Mouse (Mus musculus): ENCODE measurements around the gene Tmem235. TPM values are rescaled to one million over a fixed set of nuclear protein-coding genes. Genes with fewer than 3 reads are reported as not detected.

The Tmem235 gene
- total and polyA plus RNA-seq, 3 experiments = not detected

GRCm38 (mm10) chr11:117912684-117913352 is 52.3 kb downstream of the Tmem235 start (continued):
- TF ChIP-seq RCOR1 (conservative IDR thresholded peaks at IDR 0.05; ENCODE audit: low read depth, low read length) = no peak
- no peak for TF ChIP-seq PAX5 (IDR thresholded peaks at IDR 0.05; ENCODE audit: low read length)
- no peak for TF ChIP-seq ZMIZ1 (IDR thresholded peaks at IDR 0.05; ENCODE audit: low read depth, low read length)
- TF ChIP-seq RAD21 (IDR thresholded peaks at IDR 0.05; ENCODE audit: low read depth, low read length) = peak; percentile 96
- no peak for TF ChIP-seq CHD1 (IDR thresholded peaks at IDR 0.05; ENCODE audit: low read depth, low read length)
- TF ChIP-seq IRF4 (IDR thresholded peaks at IDR 0.05; ENCODE audit: low read depth, low read length) = peak; percentile 88
- peak; percentile 67 for TF ChIP-seq ELF1 (IDR thresholded peaks at IDR 0.05; ENCODE audit: low read depth, low read length)
- TF ChIP-seq MAZ (IDR thresholded peaks at IDR 0.05; ENCODE audit: low read depth, low read length) = peak; percentile 81
- TF ChIP-seq ZNF384 (IDR thresholded peaks at IDR 0.05; ENCODE audit: low read depth, low read length) = no peak
- 0 out of 2 replicates have a peak, but pooled peaks have one; percentile 63 for TF ChIP-seq SIN3A (IDR thresholded peaks at IDR 0.05; ENCODE audit: low read length)
- TF ChIP-seq MYC (IDR thresholded peaks at IDR 0.05; ENCODE audit: low read depth, low read length) = no peak

GRCm38 (mm10) chr11:117914531-117914930 is 54.0 kb downstream of the Tmem235 start:
- no peak for TF ChIP-seq NRF1 (IDR thresholded peaks at IDR 0.05; ENCODE audit: low read depth, low read length)
- TF ChIP-seq ZNF384 (IDR thresholded peaks at IDR 0.05; ENCODE audit: low read depth, low read length) = peak; percentile 68
- TF ChIP-seq CHD2 (IDR thresholded peaks at IDR 0.05; ENCODE audit: low read length) = no peak
- no peak for TF ChIP-seq SMC3 (IDR thresholded peaks at IDR 0.05; ENCODE audit: low read depth, low read length)
- no peak for TF ChIP-seq ZKSCAN1 (IDR thresholded peaks at IDR 0.05; ENCODE audit: borderline replicate concordance, low read depth, low read length)
- TF ChIP-seq EP300 (IDR thresholded peaks at IDR 0.05; ENCODE audit: low read length) = no peak
- dilution Hi-C loops (cut with MboI; ENCODE audit: extremely low pct_ligation_motif_present, extremely low pct_unique_long_range_greater_than_20kb, low sequenced_read_pairs) (no loop called here), in situ Hi-C loops (cut with MboI; ENCODE audit: low pct_ligation_motif_present, low pct_unique_long_range_greater_than_20kb, low sequenced_read_pairs) (no loop called here)
- no peak overlapping the region for H3K27ac ChIP-seq (ENCODE audit: insufficient read depth, low read depth)
- peaks cover 10 to 18% of the 10 kb centered on the region in 2 experiments for H3K4me1 ChIP-seq (ENCODE audit: control insufficient read depth in 1 of 2, insufficient read depth in 2 of 2)
- H3K4me2 ChIP-seq (ENCODE audit: insufficient read depth, low read depth, poor library complexity, severe bottlenecking) = no peak overlapping the region
- no peaks in the 10 kb centered on the region for H3K36me3 ChIP-seq (replicated peaks in 1 of 2; ENCODE audit: control insufficient read depth in 1 of 2, insufficient read depth in 1 of 2, low read length in 1 of 2)
- H3K27me3 ChIP-seq (replicated peaks) = peaks cover 66% of the 10 kb centered on the region
- H3K4me3 ChIP-seq (replicated peaks in 1 of 3; ENCODE audit: low read depth in 2 of 3, low read length in 2 of 3, poor library complexity in 1 of 3) = no peak overlapping the region
- H3K9ac ChIP-seq (ENCODE audit: insufficient read depth, low read depth) = no peak overlapping the region
- H3K9me3 ChIP-seq (replicated peaks; ENCODE audit: low read length) = peaks cover 12% of the 10 kb centered on the region
- H3K79me2 ChIP-seq (replicated peaks; ENCODE audit: control insufficient read depth, extremely low read depth, insufficient read depth, poor library complexity, severe bottlenecking) = no peaks in the 10 kb centered on the region
- DNase-seq (ENCODE audit: extremely low read depth) = no peak

Other genes starting within 250 kb of the Tmem235 start
- gene Tnrc6c, start 206.5 kb upstream of the Tmem235 start, total RNA-seq (2012; rRNA removed) = 16.7 and 17.2 TPM in 2 replicates
- 6.1 and 6.9 TPM in 2 replicates for gene Tnrc6c, start 206.5 kb upstream of the Tmem235 start, total RNA-seq (2014; rRNA removed)
- 12.2 and 12.8 TPM in 2 replicates for gene Tnrc6c, start 206.5 kb upstream of the Tmem235 start, polyA plus RNA-seq (2012; ENCODE audit: insufficient read length, low read depth)
- 4.0 and 6.1 TPM in 2 replicates for gene Tmc8, start 78.7 kb upstream of the Tmem235 start, total RNA-seq (2012; rRNA removed)
- gene Tmc8, start 78.7 kb upstream of the Tmem235 start, total RNA-seq (2014; rRNA removed) = 1.4 and 2.2 TPM in 2 replicates
- gene Tmc8, start 78.7 kb upstream of the Tmem235 start, polyA plus RNA-seq (2012; ENCODE audit: insufficient read length, low read depth) = 8.8 and 9.8 TPM in 2 replicates
- 24.8 and 26.8 TPM in 2 replicates for gene Tmc6, start 78.6 kb upstream of the Tmem235 start, total RNA-seq (2012; rRNA removed)
- 16.3 and 16.8 TPM in 2 replicates for gene Tmc6, start 78.6 kb upstream of the Tmem235 start, total RNA-seq (2014; rRNA removed)
- gene Tmc6, start 78.6 kb upstream of the Tmem235 start, polyA plus RNA-seq (2012; ENCODE audit: insufficient read length, low read depth) = 28.4 and 30.0 TPM in 2 replicates
- gene 6030468B19Rik, start 63.1 kb upstream of the Tmem235 start, total RNA-seq (2012; rRNA removed) = 0.46 and 0.93 TPM in 2 replicates
- 1.3 and 1.5 TPM in 2 replicates for gene 6030468B19Rik, start 63.1 kb upstream of the Tmem235 start, total RNA-seq (2014; rRNA removed)
- 1.4 and 1.7 TPM in 2 replicates for gene 6030468B19Rik, start 63.1 kb upstream of the Tmem235 start, polyA plus RNA-seq (2012; ENCODE audit: insufficient read length, low read depth)
- gene Gm20708, start 51.1 kb upstream of the Tmem235 start, total RNA-seq (2012; rRNA removed) = 0.59 and 1.0 TPM in 2 replicates
- 0.50 TPM in 1 of 2 replicates, not detected in the other for gene Gm20708, start 51.1 kb upstream of the Tmem235 start, total RNA-seq (2014; rRNA removed)
- gene Gm20708, start 51.1 kb upstream of the Tmem235 start, polyA plus RNA-seq (2012; ENCODE audit: insufficient read length, low read depth) = 0.80 and 1.6 TPM in 2 replicates
- 362 and 409 TPM in 2 replicates for gene Syngr2, start 51.1 kb upstream of the Tmem235 start, total RNA-seq (2012; rRNA removed)
- gene Syngr2, start 51.1 kb upstream of the Tmem235 start, total RNA-seq (2014; rRNA removed) = 395 and 553 TPM in 2 replicates
- gene Syngr2, start 51.1 kb upstream of the Tmem235 start, polyA plus RNA-seq (2012; ENCODE audit: insufficient read length, low read depth) = 513 and 654 TPM in 2 replicates
- gene Afmid, start 34.8 kb upstream of the Tmem235 start, total RNA-seq (2012; rRNA removed) = 6.8 and 7.3 TPM in 2 replicates
- 5.0 and 5.7 TPM in 2 replicates for gene Afmid, start 34.8 kb upstream of the Tmem235 start, total RNA-seq (2014; rRNA removed)
- gene Afmid, start 34.8 kb upstream of the Tmem235 start, polyA plus RNA-seq (2012; ENCODE audit: insufficient read length, low read depth) = 7.1 and 7.5 TPM in 2 replicates
- 235 and 236 TPM in 2 replicates for gene Tk1, start 34.7 kb upstream of the Tmem235 start, total RNA-seq (2012; rRNA removed)
- 146 and 149 TPM in 2 replicates for gene Tk1, start 34.7 kb upstream of the Tmem235 start, total RNA-seq (2014; rRNA removed)
- gene Tk1, start 34.7 kb upstream of the Tmem235 start, polyA plus RNA-seq (2012; ENCODE audit: insufficient read length, low read depth) = 158 and 179 TPM in 2 replicates
- gene Birc5, start 11.5 kb upstream of the Tmem235 start, total RNA-seq (2012; rRNA removed) = 193 and 237 TPM in 2 replicates
- 242 and 270 TPM in 2 replicates for gene Birc5, start 11.5 kb upstream of the Tmem235 start, total RNA-seq (2014; rRNA removed)
- gene Birc5, start 11.5 kb upstream of the Tmem235 start, polyA plus RNA-seq (2012; ENCODE audit: insufficient read length, low read depth) = 286 and 289 TPM in 2 replicates
- gene Tha1, start 12.7 kb downstream of the Tmem235 start, total RNA-seq (2012; rRNA removed) = not detected in 2 replicates
- gene Tha1, start 12.7 kb downstream of the Tmem235 start, total RNA-seq (2014; rRNA removed) = not detected in 2 replicates
- gene Tha1, start 12.7 kb downstream of the Tmem235 start, polyA plus RNA-seq (2012; ENCODE audit: insufficient read length, low read depth) = not detected in 2 replicates
- gene Socs3, start 109.3 kb downstream of the Tmem235 start, total RNA-seq (2012; rRNA removed) = 2.5 and 4.7 TPM in 2 replicates
- gene Socs3, start 109.3 kb downstream of the Tmem235 start, total RNA-seq (2014; rRNA removed) = 1.1 and 1.2 TPM in 2 replicates
- 0.83 and 1.1 TPM in 2 replicates for gene Socs3, start 109.3 kb downstream of the Tmem235 start, polyA plus RNA-seq (2012; ENCODE audit: insufficient read length, low read depth)
- gene Pgs1, start 125.5 kb downstream of the Tmem235 start, total RNA-seq (2012; rRNA removed) = 60.5 and 64.5 TPM in 2 replicates
- 38.1 and 39.8 TPM in 2 replicates for gene Pgs1, start 125.5 kb downstream of the Tmem235 start, total RNA-seq (2014; rRNA removed)
- gene Pgs1, start 125.5 kb downstream of the Tmem235 start, polyA plus RNA-seq (2012; ENCODE audit: insufficient read length, low read depth) = 50.4 and 50.8 TPM in 2 replicates

Measured in CH12.LX (cell line).